Mouse (Mus musculus) liver, embryonic 12.5 days (tissue): Measurements from ENCODE around the gene Tbc1d16. TPM values are rescaled to one million over a fixed set of nuclear protein-coding genes. Genes with fewer than 3 reads are reported as not detected.
"Not testable (repeated sequence)": the region's sequence is repeated elsewhere in the genome, so short reads cannot be mapped to it uniquely, and the experiment has no call there.

ENCODE experiments used
- ATAC-seq: fragments of 200-750 bp; cut with Nextera tagmentation; 2 replicates; pipeline ENCODE4 v1.8.0; 2017; ENCODE audit warnings: moderate number of reproducible peaks, mild to moderate bottlenecking, moderate library complexity
- H3K27ac ChIP-seq: fragments of 300-500 bp; sonication (generic); 2 replicates; pipeline ENCODE4 v1.5.1; 2016; ENCODE audit warnings: mild to moderate bottlenecking
- H3K27me3 ChIP-seq: fragments of 300-500 bp; sonication (generic); replicated peaks from 2 replicates; pipeline ENCODE4 v1.6.1; 2016; ENCODE audit warnings: mild to moderate bottlenecking, moderate library complexity
- H3K36me3 ChIP-seq: fragments of 300-500 bp; sonication (generic); 2 replicates; pipeline ENCODE4 v1.6.1; 2016; ENCODE audit warnings: mild to moderate bottlenecking, moderate library complexity
- H3K4me1 ChIP-seq: fragments of 300-500 bp; sonication (generic); 2 replicates; pipeline ENCODE4 v1.6.1; 2016
- H3K4me2 ChIP-seq: fragments of 300-500 bp; sonication (generic); 2 replicates; pipeline ENCODE4 v1.6.1; 2016; ENCODE audit warnings: mild to moderate bottlenecking, moderate library complexity
- H3K4me3 ChIP-seq: fragments of 300-500 bp; sonication (generic); 2 replicates; pipeline ENCODE4 v1.5.1; 2016; ENCODE audit warnings: mild to moderate bottlenecking, moderate library complexity
- H3K9ac ChIP-seq: fragments of 300-500 bp; sonication (generic); 2 replicates; pipeline ENCODE4 v1.6.1; 2016; ENCODE audit warnings: mild to moderate bottlenecking, moderate library complexity
- H3K9me3 ChIP-seq: fragments of 300-500 bp; sonication (generic); replicated peaks from 2 replicates; pipeline ENCODE4 v1.6.1; 2016; ENCODE audit warnings: mild to moderate bottlenecking, moderate library complexity
- WGBS: fragments of 180-500 bp; shearing (Covaris S2); methylation state at CpG from one replicate; pipeline ENCODE4 v1.1.7; 2016; ENCODE audit not compliant: insufficient replicate concordance; 5-methylcytosine and 5-hydroxymethylcytosine counted together
- polyA plus RNA-seq: library from polyadenylated mRNA; unstranded; fragments of >200 nt; fragmentation: Nextera tagmentation; extraction: Ambion mirVana; gene quantifications from 2 replicates; pipeline ENCODE4 v1.2.1, GENCODE M21; 2016

Gene Tbc1d16
- polyA plus RNA-seq, 1 experiment from 2014 or later, result 1.8 TPM

- H3K27me3 ChIP-seq, result 0 out of 2 replicates have a peak, but pooled peaks cover 11% of the 10 kb centered on the region
- H3K4me2 ChIP-seq, result peak overlapping the region; percentile 60
- H3K27ac ChIP-seq, result no peak overlapping the region
- peaks cover 17% of the 10 kb centered on the region for H3K4me1 ChIP-seq
- no peak for ATAC-seq
- H3K9me3 ChIP-seq, result no peaks in the 10 kb centered on the region
- WGBS, result 47% methylated on average over 9 of the region's 9 CpGs
- H3K36me3 ChIP-seq, result no peaks in the 10 kb centered on the region
- H3K9ac ChIP-seq, result no peak overlapping the region
- peak overlapping the region; percentile 36; the same call in 1 of the 2 replicates for H3K4me3 ChIP-seq
These were observed 29.9 kb upstream of the Tbc1d16 start for GRCm38 (mm10) chr11:119258216-119258571.

GRCm38 (mm10) chr11:119256557-119256956 is 28.3 kb upstream of the Tbc1d16 start:
- H3K4me1 ChIP-seq, result peaks cover 30% of the 10 kb centered on the region
- H3K9ac ChIP-seq, H3K27ac ChIP-seq, ATAC-seq, H3K4me2 ChIP-seq, H3K9me3 ChIP-seq, H3K4me3 ChIP-seq, H3K36me3 ChIP-seq: not testable (repeated sequence)
- 0 out of 2 replicates have a peak, but pooled peaks cover 19% of the 10 kb centered on the region for H3K27me3 ChIP-seq
- WGBS, result 80% methylated on average over 5 of the region's 5 CpGs

- Histone ChIP-seq H3K4me3 (peak overlapping the region; percentile 14), H3K36me3 (no peaks in the 10 kb centered on the region), H3K27me3 (0 out of 2 replicates have a peak, but pooled peaks cover 19% of the 10 kb centered on the region), H3K9me3 (no peaks in the 10 kb centered on the region), H3K9ac (peak overlapping the region; percentile 23; the same call in 1 of the 2 replicates), H3K4me2 (peak overlapping the region; percentile 55), H3K27ac (no peak overlapping the region), H3K4me1 (peaks cover 33% of the 10 kb centered on the region)
- 3% methylated on average over 22 of the region's 22 CpGs for WGBS
- peak; percentile 66 for ATAC-seq
These were observed 24.7 kb upstream of the Tbc1d16 start for GRCm38 (mm10) chr11:119252854-119253541.

- Histone ChIP-seq H3K4me1 (peaks cover 33% of the 10 kb centered on the region), H3K9me3 (no peaks in the 10 kb centered on the region), H3K4me2 (no peak overlapping the region), H3K4me3 (no peak overlapping the region), H3K9ac (no peak overlapping the region), H3K27me3 (0 out of 2 replicates have a peak, but pooled peaks cover 19% of the 10 kb centered on the region), H3K27ac (no peak overlapping the region), H3K36me3 (no peaks in the 10 kb centered on the region)
- WGBS, result 35% methylated on average over 17 of the region's 17 CpGs
- no peak for ATAC-seq
These were observed 22.7 kb upstream of the Tbc1d16 start for GRCm38 (mm10) chr11:119250998-119251397.

- Histone ChIP-seq H3K27ac (no peak overlapping the region), H3K4me2 (no peak overlapping the region), H3K4me1 (peaks cover 33% of the 10 kb centered on the region), H3K4me3 (no peak overlapping the region), H3K36me3 (no peaks in the 10 kb centered on the region), H3K27me3 (0 out of 2 replicates have a peak, but pooled peaks cover 14% of the 10 kb centered on the region), H3K9ac (no peak overlapping the region), H3K9me3 (no peaks in the 10 kb centered on the region)
- ATAC-seq, result peak; percentile 52; the same call in 1 of the 2 replicates
- WGBS, result 22% methylated on average over 6 of the region's 6 CpGs
These were observed 20.7 kb upstream of the Tbc1d16 start for GRCm38 (mm10) chr11:119249011-119249410.

GRCm38 (mm10) chr11:119245543-119245942 is 17.2 kb upstream of the Tbc1d16 start:
- H3K4me2 ChIP-seq, H3K27ac ChIP-seq, ATAC-seq, H3K9me3 ChIP-seq, H3K36me3 ChIP-seq, H3K4me3 ChIP-seq, H3K4me1 ChIP-seq, H3K9ac ChIP-seq: not testable (repeated sequence)
- WGBS, result 73% methylated on average over 6 of the region's 6 CpGs
- peaks cover 27% of the 10 kb centered on the region; the same call in 1 of the 2 replicates for H3K27me3 ChIP-seq

DNA sequence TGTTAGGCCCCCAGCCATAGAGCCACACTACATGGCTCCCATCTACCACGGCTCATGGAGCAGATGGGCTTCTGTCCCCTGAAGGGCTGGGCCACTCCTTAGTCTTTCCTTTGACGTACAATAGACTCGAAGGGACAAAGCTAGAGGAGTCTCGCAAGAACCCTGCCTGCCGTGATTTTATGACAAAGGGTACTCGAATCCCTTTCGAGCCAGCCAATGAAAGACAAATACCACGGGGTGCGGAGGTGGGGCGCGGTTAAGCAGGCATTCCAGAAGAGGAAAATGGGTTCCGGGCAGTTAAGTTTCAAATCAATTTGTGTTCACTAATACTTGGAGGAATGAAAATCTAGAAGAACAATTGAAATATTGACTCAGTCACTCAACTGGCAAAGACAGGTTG is 11.2 kb upstream of the Tbc1d16 start:
- H3K36me3 ChIP-seq, result no peaks in the 10 kb centered on the region
- no peak overlapping the region for H3K4me3 ChIP-seq
- no peak overlapping the region for H3K27ac ChIP-seq
- ATAC-seq, result no peak
- no peak overlapping the region for H3K9ac ChIP-seq
- peaks cover 23% of the 10 kb centered on the region for H3K4me1 ChIP-seq
- H3K27me3 ChIP-seq, result peaks cover 31% of the 10 kb centered on the region; the same call in 1 of the 2 replicates
- WGBS, result 85% methylated on average over 12 of the region's 12 CpGs
- 0 out of 2 replicates have a peak, but pooled peaks cover 2% of the 10 kb centered on the region for H3K9me3 ChIP-seq
- no peak overlapping the region for H3K4me2 ChIP-seq

- ATAC-seq, result peak; percentile 67
- peaks cover 26% of the 10 kb centered on the region; the same call in 1 of the 2 replicates for H3K27me3 ChIP-seq
- peak overlapping the region; percentile 48 for H3K4me3 ChIP-seq
- no peak overlapping the region for H3K27ac ChIP-seq
- H3K9me3 ChIP-seq, result 0 out of 2 replicates have a peak, but pooled peaks cover 2% of the 10 kb centered on the region
- peak overlapping the region; percentile 67 for H3K4me2 ChIP-seq
- peak overlapping the region; percentile 28 for H3K9ac ChIP-seq
- WGBS, result 5% methylated on average over 11 of the region's 11 CpGs
- no peaks in the 10 kb centered on the region for H3K36me3 ChIP-seq
- peaks cover 23% of the 10 kb centered on the region for H3K4me1 ChIP-seq
These were observed 10.0 kb upstream of the Tbc1d16 start for GRCm38 (mm10) chr11:119238305-119238721.

DNA sequence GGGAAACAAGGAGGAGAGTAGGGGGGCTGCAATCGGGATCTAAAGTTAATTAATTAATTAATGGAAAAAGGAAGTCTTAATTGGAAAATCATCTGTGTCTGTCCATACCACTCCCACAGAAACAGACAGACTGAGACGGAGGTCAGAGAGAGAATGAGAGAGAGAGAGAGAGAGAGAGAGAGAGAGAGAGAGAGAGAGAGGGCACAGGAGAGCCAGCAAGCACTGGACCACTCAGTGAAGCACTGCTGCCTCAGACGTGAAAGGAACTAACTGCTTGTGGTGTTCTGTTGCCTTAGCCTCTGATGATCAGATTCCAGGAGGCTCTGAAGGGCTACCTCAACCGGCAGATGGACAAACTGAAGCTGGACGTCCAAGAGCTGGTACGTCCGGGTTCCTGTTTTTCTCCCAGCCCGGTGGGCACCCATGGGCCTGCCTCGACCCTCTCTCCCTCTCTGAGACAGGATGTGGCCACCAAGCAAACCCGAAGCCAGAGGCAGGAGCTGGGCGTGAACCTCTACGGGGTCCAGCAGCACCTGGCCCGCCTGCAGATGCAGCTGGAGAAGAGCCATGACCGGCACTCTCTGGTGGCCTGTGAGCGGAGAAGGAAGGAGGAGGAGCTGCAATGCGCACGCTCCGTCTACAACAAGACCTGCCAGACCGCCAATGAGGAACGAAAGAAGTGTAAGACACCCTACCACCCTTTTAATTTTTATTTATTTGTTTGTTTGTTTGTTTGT is 9.4 kb upstream of the Tbc1d16 start:
- peaks cover 23% of the 10 kb centered on the region for H3K4me1 ChIP-seq
- H3K27me3 ChIP-seq, result peaks cover 21% of the 10 kb centered on the region; the same call in 1 of the 2 replicates
- peak overlapping the region; percentile 50; the same call in 1 of the 2 replicates for H3K9ac ChIP-seq
- H3K9me3 ChIP-seq, result 0 out of 2 replicates have a peak, but pooled peaks cover 2% of the 10 kb centered on the region
- H3K4me2 ChIP-seq, result peak overlapping the region; percentile 67
- H3K36me3 ChIP-seq, result no peaks in the 10 kb centered on the region
- peak overlapping the region; percentile 48 for H3K4me3 ChIP-seq
- peak; percentile 65 for ATAC-seq
- H3K27ac ChIP-seq, result no peak overlapping the region
- WGBS, result 15% methylated on average over 20 of the region's 20 CpGs

DNA sequence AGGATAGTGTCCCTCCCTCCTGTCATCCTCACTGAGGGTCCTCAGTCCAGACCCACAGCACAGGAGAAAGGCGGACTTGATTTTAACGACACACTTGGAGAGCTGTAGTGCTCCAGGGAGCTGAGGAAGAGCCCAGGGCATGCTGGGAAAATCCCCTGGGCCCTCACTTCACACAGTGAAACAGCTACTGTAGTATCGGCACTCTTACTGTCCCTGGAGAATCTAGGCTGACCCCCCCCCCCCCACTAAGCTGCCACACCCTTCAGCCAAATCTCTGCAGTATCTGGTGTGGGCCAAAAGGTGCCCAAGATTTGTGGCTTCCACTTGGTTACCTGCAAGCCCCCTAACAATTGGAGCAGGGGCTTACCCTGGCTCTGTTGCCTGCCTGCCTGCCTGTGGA is 8.7 kb upstream of the Tbc1d16 start:
- 0 out of 2 replicates have a peak, but pooled peaks cover 2% of the 10 kb centered on the region for H3K9me3 ChIP-seq
- peaks cover 23% of the 10 kb centered on the region for H3K4me1 ChIP-seq
- peaks cover 23% of the 10 kb centered on the region for H3K27me3 ChIP-seq
- H3K4me3 ChIP-seq, result no peak overlapping the region
- H3K9ac ChIP-seq, result no peak overlapping the region
- no peak overlapping the region for H3K27ac ChIP-seq
- no peak overlapping the region for H3K4me2 ChIP-seq
- no peaks in the 10 kb centered on the region for H3K36me3 ChIP-seq
- 56% methylated on average over 3 of the region's 3 CpGs for WGBS
- ATAC-seq, result no peak

DNA sequence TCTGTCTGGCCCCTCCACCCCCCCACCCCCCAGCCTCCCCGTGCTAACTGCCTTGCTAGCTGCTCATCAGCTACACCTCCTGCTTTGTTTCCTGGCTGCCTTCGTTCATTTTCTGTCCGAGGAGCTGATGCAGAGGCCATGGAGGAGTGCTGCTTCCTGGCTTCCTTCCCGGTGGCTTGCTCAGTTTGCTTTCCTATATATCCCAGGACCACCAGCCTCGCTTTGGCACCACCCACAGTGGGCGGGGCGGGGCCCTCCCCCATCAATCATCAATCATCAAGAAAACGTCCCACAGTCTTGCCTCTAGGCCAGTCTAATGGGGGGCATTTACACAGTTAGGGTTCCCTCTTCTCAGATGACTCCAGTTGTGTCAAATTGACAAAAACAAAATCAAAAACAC is 8.1 kb upstream of the Tbc1d16 start:
- H3K4me2 ChIP-seq, result no peak overlapping the region
- H3K27ac ChIP-seq, result no peak overlapping the region
- no peak overlapping the region for H3K4me3 ChIP-seq
- ATAC-seq, result no peak
- H3K27me3 ChIP-seq, result peaks cover 23% of the 10 kb centered on the region
- 27% methylated on average over 8 of the region's 8 CpGs for WGBS
- H3K9ac ChIP-seq, result no peak overlapping the region
- H3K9me3 ChIP-seq, result 0 out of 2 replicates have a peak, but pooled peaks cover 2% of the 10 kb centered on the region
- no peaks in the 10 kb centered on the region for H3K36me3 ChIP-seq
- peaks cover 23% of the 10 kb centered on the region for H3K4me1 ChIP-seq

DNA sequence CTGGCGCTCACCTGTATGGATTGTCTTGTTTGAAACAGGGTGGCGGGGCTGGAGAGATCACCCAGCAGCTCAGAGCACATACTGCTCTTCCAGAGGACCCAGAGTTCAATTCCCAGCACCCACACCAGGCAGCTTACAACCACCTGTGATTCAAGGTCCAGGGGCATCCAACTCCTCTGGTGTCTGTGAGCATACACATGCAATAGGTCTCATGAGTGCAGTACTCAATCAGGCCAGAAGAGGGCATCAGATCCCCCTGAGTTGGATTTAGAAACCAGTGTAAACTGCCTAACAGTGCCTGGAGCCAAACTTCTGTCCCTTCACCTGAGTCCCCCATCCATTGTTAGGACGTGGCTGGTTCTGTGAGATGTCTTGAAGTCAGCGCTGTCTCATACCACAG is 7.3 kb upstream of the Tbc1d16 start:
- Histone ChIP-seq H3K4me1 (peaks cover 23% of the 10 kb centered on the region), H3K36me3 (no peaks in the 10 kb centered on the region), H3K4me3 (no peak overlapping the region), H3K4me2 (no peak overlapping the region), H3K9ac (no peak overlapping the region), H3K27me3 (peaks cover 26% of the 10 kb centered on the region), H3K27ac (no peak overlapping the region), H3K9me3 (0 out of 2 replicates have a peak, but pooled peaks cover 2% of the 10 kb centered on the region)
- WGBS, result 58% methylated on average over 4 of the region's 4 CpGs
- ATAC-seq, result no peak
